Mouse (Mus musculus) MEL-GATA-1-ER (cell line): Measurements from ENCODE around the gene Prex1.

Source experiments
- DNase-seq: peaks from one replicate; pipeline ENCODE4 v3.0.0-alpha.2; 2012; ENCODE audit warnings: low read depth; ENCODE audit errors: extremely low read depth

The Prex1 gene

DNA sequence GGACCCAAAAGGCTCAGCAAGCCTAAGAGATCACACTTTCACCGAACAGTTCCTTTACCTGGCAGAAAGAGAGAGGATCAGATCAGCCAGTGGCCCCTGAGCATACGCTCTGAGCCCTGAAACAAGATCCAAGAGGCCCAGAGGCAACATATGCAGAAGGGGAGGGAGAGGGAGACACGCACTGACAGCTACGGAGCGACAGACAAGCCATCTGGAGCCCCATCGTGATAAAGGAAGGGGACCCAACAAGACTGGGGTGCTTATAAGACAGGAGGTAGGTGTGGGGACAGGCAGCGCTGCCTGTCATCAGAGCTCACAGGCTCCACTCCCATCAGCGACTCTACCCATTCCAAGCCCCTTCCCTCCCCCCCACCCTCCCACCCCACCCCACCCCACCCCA is 27.8 kb downstream of the Prex1 start:
- no peak for DNase-seq

GRCm38 (mm10) chr2:166683885-166684544 is 29.6 kb downstream of the Prex1 start:
- DNase-seq: peak; percentile 39

- DNase-seq: no peak
Observed at GRCm38 (mm10) chr2:166682866-166683265, 30.8 kb downstream of the Prex1 start.

DNA sequence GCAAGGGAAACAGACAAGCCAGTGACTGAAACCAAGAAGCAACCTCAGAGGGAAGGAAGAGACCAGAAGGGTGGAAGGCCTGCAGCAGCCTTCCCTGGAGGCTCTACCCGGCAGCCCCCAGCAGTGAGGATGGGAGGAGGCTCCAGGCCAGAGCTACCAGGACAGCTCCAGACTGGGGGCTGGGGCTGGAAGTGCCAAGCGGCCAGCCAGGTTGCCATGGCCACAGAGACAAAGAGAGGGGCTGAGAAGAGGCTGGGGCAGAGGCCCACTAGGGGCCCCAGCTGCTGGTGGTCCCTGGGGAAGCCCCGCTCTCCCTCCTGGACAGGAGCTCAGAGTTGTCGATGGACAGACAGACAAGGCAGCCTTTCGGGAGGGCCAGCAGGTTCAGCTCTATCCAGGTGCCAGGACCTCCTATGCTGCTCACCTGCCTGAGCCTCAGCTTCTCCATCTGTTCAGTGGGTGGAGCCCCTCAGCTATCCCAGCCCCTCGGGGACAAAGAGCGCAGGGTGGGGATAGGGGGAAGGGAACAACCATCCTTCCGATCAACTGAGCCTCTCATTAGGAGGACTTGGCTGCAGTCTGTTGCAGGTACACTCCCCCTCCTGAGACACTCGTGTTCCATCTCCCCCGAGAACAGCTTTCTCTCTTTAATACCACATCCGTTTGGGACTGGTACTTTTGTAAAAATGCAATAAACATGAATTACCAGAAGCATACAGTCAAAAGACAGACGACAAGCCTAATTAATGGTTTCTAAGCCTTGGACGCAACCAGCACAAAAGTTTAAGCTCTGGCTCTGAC is 34.5 kb downstream of the Prex1 start:
- no peak for DNase-seq

DNA sequence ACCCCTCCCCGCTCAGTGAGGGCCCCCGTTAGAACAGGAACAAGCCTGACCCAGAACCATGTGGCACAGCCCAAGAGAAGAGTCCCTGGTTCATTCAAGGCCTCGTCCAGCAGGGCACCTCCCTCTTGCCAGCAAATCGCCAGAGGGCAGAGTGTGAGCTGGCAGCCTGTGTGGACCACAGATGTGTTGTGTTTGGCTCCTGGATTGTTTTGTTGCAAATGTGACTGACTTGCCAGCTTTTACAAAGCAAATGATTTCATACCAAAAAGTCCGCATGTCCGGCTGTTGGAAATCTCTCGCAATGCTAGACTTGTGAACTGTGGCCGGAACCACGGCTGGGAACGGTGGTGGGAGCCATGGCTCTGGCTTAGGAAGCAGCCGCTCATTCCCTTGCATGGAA is 36.7 kb downstream of the Prex1 start:
- DNase-seq: no peak

DNA sequence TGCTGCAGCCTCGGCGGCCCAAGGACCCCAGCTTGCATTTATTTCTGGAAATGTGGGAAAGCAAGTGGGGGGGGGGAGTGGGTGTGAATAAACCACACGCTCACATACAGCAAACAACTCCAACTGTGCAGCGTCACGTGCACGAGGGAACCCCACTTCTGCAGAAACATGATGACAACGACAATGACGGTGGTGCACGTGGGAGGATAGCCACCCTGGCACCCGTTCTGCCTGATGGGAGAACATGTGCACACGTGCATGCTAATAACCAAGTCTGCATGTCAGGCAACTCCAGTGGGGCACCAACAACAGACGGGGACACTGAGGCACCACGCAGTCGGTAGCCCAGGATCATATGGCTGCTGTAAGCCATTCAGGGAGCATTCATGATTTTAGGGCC is 37.1 kb downstream of the Prex1 start:
- no peak for DNase-seq

GRCm38 (mm10) chr2:166675588-166676444 is 37.8 kb downstream of the Prex1 start:
- no peak for DNase-seq

DNA sequence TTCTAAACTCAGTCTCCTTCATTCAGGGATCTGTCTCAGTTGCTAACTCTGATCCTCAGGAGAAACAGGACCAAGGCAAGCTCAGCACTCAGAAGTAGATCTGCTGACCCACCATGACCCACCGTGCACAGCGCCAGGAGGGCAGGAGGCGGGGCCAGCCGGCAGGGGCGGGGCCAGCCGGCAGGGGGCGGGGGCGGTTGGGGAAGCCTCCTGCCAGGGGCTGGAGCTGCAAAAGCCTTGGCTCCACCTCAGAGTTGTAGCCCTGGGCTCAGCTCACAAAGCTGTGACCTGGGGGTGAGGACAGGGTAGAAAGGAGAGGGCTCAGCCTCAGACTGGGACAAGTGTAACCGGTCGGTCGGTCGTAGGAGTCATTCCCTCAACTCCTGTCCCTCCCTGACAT is 38.9 kb downstream of the Prex1 start:
- no peak for DNase-seq

GRCm38 (mm10) chr2:166673951-166674350 is 39.7 kb downstream of the Prex1 start:
- no peak for DNase-seq

DNA sequence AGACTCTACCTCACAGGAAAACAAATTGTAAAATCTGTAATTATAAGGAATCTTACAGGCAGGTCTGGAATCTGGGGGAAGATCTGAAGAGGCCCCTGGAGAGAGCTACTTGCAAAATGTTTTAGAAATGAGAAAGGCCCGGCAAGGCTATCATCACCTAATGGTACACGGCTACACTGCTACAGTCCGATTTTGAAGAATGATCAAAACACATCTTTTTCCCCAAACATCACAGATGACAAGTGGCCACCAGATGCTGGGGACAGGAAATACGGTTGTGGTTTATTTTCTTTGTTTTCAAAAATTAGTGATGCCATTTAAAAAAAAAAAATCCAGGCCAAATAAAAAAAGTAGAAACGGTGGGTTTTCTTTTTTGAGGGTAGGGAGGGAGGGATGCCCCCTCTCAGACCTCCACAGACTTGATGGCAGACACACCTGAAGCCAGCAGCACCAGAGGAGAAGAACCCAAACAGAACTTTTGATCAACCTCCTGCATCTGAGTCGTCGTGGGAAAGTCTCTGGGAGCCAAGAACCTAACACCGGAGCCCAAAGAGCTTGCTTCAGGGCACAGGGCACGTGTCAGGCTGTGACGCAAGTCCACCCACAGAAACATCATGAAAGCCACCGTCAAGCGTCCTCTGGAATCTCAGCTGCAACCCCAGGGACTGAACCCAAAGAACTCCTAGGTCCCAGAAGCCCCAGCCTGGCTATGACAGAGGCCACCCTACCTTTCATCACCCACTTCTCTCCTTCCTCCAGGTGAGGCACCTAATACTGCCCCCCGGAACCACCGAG is 41.3 kb downstream of the Prex1 start:
- DNase-seq: no peak

DNA sequence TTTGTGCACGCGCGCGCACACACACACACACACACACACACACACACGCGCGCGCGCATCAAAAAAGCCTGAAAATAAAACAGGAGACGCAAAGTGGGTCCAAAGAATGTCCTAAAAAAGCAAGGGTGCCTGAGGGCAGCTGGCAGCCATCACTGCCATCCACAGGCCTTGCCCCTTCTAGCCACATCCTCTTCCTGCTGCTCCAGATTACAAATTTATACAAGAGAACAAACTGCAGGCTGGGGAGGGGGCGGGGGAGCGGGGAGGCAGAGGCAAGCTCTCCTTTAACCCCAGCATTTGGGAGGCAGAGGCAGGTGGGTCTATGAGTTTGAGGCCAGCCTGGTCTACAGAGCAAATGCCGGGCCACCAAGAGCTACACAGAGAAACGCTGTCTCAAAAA is 42.0 kb downstream of the Prex1 start:
- DNase-seq: no peak

GRCm38 (mm10) chr2:166671019-166671418 is 42.6 kb downstream of the Prex1 start:
- no peak for DNase-seq

GRCm38 (mm10) chr2:166669922-166670321 is 43.7 kb downstream of the Prex1 start:
- DNase-seq: no peak

GRCm38 (mm10) chr2:166667790-166668695 is 45.6 kb downstream of the Prex1 start:
- no peak for DNase-seq

DNA sequence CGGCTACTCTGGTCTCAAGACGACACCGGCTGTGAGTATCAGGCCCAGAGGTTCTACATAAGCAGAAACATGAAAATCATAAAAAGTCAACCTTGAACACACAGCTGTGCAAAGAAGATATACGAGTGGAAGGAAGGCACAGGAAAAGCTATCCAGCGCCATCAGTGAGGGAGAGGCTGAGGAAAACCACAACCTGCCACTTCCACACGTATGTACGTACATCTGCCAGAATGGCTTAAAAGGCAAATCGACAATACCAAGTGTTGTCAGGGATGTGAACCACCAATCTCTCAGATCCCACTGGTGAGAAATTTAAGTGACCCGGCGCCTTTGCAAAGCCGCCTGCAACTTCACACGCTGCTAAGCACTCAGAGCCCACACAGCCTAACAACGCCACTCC is 47.5 kb downstream of the Prex1 start:
- peak; percentile 26 for DNase-seq

DNA sequence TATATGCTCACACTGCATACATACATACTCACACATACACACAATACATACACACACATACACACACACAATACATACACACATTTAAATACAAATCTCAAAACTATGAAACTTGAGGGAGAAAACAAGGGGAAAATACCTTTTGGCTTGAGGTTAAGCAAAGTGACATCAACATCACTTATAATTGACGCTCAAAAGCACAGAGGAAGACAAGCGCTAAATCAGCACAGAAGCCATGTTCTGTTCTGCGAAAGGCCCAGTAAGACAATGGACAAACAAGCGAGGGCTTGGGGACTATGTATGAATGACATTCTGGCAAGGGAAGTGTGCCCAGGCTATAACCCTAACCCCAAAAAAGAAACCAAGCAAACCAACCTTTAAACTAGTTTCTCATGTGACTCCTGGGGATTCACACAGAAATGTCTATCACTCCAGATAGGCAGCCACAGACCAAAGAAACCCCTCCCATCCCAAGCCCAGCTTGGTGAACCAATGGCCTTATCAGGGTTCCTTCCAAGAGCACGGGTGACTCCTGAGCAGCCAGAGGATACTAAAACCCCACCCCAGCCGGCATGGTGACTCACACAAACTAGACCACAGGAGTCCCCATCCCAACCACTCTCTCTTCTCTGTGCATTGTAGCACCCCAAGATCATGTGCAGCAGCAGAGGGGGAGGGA is 48.2 kb downstream of the Prex1 start:
- peak; percentile 89 for DNase-seq

DNA sequence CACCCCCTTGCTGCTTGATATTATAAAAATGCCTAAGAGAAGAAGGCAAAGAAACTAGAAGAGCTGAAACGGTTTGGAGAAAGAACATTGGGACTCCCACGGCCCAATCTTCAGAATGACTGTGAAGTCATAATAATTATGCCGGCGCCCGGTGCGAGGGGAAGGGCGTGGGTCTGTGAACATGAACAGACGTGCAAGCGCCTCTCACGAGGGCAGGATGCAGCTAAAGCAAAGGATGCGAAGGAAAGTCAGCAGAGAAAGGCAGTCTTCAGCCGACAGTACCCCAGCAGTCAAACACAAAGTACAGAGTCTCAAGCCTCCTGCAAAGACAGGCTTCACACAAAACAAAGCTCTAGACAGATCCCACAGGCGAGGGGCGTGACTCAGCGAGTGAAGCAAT is 49.1 kb downstream of the Prex1 start:
- no peak for DNase-seq

DNA sequence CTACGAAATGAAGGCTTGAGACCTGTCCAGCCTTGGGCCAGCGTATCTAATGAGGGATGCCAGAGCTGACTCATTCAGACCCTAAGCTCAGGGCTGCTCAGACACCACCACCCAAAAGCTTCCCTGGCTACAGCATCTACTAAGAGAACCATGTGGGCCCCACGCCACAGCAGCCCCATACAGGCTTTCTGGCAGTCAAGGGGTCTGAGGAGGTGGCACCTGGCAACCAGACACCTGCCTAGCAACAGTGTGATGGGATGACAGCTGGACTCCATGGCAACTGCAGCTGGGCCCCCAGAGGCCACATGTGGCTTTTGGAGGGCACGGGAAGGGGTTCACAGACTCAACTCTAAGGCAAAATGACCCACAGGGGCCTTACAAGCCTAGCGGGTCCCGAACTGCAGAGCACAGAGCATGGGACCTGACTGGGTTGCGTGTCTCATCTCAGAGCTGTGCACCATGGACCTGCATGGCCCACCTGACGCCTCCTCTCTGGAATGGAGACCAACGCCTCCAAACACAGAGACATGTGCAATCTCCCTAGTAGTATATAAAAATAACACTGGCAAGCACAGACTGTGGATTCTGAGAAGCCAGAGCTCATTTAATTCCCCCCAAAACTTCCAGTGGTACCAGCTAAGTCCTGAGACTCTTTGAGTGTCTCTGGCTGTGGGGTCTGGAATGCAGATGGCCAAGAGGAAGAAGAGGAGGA is 50.2 kb downstream of the Prex1 start:
- no peak for DNase-seq

DNA sequence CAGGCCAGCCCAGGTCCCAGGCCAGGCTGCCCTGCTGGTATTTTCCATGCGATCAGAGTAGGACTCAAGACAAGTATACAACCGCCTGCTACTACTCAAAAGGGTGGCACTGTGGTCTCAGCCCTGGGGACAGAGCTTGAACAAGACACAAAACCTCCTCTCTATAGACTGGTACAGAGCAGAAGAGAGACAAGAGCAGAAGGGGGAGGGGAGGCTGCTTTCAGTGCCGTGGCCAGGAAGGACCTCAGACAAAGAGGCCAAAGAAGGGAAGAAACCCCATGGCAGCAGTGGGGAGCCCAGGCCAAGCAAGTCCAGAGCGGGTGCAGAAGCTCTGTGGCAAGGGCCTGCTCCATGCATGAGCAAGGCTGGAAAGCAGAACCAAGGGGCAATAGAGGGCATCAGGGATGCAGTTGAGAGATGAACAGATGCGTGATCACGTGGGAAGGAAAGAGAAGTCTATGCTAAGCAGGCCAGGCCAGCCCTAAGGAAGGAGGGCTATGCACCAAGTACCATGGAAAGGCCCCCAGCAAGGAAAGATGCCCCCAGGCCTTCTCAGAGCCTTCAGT is 51.0 kb downstream of the Prex1 start:
- no peak for DNase-seq
